Mouse (Mus musculus) left cerebral cortex, adult 8-10 months (tissue): ENCODE measurements around the gene Ube2r2. TPM values are rescaled to one million over a fixed set of nuclear protein-coding genes. Genes with fewer than 3 reads are reported as not detected.

Source experiments
- DNase-seq, 2 experiments: peaks; one replicate each; pipeline ENCODE4 v3.0.0; 2022; ENCODE audit warnings: low spot score in 2 of 2
- total RNA-seq, 4 experiments: library from RNA; stranded (reverse); gene quantifications; 2 replicates each; pipeline ENCODE4 v1.2.4; 2022

Ube2r2 gene
- 100 to 1,000 TPM in 1 of 4 experiments, 10 to 100 TPM in 3; 85.5 to 101 (median 86.4) TPM for total RNA-seq

DNA sequence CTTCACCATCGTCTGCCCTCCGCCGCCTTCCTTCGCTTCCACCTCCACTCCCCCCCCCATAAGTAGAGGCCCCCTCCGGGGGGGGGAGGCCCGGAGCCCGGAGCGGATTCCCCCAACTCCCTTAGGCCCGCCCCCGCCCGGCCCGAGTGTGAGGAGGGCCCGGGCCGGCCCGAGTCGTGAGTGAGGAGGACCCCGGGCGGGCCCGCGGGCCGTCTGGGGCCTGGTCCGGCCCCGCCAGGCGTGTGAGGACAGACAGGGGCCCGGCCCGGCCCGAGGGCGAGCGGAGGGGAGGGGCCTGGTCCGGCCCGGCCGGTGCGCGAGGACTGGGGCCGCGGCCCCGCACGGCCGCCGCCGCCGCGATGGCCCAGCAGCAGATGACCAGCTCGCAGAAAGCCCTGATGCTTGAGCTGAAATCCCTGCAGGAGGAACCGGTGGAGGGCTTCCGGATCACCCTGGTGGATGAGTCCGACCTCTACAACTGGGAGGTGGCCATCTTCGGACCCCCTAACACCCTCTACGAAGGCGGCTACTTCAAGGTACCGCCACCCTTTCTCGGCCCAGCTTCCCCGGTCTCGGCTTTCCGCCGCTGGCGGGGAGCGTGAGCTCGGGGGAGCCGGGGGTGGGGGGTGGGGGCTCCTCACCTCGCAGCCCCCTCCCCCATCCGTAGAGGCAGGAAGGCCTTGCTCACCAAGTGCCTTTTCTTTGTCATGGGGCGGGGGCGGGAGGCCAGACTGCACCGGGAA, at the start of gene Ube2r2:
Ube2r2 (plus strand) TSS at position 33 of the 743 bp plus-strand sequence.
- DNase-seq, result peak; percentile 30 to 47

DNA sequence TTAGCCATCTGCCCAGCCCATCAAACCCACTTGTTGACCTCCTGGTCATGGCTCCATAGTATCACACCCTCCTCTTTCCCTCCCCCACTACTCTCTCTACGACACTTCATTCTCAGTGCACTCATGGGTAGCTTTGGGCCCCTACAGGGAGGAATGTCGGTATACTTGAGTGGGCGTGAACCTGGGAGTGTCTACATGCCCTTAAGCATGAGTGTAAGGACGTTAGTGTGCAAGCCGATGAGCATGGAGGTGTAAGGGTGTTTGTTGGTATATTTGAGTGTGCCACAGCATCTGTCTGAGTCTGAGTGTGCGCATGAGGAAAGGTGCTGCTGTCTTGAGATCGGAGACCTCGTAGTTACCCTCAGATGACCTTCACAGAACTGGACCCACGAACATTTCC, 48.6 kb upstream of the Ube2r2 start:
- no peak for DNase-seq

DNA sequence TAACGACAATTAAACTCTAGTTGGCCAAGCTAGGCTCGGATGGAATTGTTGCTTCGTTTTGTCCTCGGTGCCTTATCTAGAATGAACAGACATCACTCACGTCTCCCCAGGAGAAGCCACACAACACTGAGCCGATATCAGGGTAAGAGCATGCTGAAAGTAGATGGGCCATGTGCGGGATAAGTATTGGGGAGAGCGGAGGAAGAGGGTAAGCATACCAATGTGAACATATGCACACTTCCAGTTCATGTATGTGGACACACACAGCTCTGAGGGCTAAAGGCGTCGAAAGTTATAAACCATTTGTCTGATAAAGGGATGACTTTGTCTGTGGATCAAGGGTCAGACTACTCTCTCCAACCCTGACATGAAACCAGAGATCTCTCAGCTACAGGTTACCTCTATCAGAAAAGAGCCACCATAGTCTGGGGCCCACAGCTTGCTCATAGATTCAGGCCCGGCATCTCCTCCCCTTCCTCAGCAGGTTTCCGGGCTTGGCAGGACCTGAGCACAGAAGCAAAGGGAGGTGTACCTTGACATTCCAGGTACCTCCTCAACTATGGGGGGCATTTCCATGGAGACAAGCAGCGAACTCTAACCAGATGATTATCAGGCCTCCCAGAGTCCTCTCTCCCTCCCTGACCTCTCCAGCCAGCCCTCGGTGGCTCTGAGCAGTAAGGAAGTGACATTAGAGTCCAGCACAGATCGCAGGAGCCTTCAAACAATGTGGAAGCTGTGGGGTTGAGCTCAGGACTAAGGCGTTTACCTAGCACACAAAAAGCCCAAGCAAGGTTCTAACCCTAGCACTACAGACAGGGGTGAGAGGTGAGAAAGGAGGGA, 47.9 kb upstream of the Ube2r2 start:
- DNase-seq, result no peak

DNA sequence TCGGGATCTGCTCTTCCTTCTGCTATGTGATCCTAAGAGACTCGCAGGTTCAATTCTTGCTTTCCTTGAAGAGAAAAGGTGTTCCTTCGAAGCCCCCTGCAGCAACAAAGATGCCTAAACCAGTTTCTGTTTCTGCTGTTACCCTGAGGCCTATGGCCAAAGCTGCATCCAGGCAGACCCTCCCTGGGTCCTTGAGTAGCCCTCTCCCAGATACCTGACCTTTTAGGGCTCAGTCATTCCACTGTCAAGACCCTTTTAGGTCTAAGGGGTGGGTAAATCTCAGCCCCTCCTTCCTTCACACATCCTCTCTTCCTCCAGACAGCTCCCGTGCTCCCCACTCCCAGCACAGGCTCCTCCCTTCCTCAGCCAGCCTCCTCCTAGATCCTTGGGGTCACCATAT, 46.4 kb upstream of the Ube2r2 start:
- DNase-seq, result no peak

DNA sequence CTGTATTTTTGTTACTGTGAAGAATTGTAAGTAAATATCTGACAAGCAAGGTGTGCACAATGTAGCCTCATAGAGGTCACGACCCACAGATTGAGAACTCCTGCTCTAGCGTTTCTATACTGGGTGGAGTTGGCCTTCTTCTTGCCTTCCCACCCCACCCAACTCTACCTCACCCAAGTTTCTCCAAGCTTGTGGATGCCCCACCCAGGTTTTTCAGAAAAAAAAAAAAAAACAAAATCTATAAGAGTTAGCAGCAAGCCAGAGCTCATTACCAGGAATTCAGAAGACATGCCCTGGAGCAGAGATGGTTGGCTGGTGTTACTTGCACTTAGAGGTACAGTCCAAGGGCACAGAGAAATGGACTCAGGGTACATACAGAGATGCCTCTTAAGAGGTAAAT, 45.8 kb upstream of the Ube2r2 start:
- DNase-seq, result no peak

DNA sequence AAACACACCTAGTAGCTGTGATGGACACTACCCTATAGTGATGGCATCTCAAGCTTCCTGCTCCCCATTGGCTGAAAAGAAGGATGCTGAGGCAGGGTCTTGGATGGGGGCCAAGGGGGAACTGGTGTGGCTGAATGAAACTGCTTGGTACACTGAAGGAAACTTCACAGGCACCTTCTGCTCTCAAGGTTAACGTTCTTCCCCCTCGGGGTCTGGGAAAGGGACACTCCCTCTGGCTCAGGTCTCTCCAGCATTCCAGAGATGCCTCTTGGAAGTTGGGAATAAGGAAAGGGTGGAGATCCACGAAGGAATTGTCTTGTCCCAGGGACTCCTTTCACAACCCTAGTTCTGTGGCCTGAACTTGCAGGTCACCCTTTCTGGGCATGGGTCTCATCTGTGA, 44.2 kb upstream of the Ube2r2 start:
- DNase-seq, result no peak

DNA sequence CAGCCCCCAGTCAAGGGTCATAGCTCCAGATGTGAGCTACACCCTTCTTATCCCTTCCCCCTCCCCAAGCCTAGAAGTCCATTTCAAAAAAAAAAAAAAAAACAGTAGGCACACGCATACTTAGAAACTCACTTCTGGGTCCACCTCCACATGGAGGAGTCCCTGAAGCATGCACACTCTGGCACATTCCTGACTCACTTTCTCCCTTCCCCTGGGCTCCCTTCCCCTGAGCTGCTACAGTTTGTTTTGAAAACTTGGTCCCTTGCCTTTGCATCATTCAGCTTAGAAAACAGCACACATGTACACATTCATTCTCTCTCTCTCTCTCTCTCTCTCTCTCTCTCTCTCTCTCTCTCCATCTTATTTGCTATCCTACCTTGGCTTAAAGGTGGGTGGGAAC, 42.6 kb upstream of the Ube2r2 start:
- DNase-seq, result no peak

DNA sequence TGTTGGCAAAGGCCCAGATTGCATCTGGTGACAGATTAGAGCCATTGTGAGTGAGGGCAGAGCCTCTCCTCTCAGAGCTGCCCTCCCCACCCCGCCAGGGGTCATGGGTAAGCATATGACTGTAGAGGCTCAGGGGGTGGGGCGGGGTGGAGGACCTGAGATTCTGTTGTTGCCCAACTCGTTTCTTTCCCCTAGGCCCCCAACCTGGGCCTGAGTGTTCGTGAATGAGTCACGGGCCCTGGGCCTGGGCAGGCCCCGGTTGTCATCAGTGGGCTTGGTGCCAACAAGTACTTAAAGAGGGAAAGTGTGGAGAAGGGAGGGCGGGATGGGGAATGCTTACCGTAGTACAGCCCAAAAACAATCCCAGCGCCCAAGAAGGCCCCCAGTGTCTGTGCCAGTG, 41.2 kb upstream of the Ube2r2 start:
- DNase-seq, result no peak

DNA sequence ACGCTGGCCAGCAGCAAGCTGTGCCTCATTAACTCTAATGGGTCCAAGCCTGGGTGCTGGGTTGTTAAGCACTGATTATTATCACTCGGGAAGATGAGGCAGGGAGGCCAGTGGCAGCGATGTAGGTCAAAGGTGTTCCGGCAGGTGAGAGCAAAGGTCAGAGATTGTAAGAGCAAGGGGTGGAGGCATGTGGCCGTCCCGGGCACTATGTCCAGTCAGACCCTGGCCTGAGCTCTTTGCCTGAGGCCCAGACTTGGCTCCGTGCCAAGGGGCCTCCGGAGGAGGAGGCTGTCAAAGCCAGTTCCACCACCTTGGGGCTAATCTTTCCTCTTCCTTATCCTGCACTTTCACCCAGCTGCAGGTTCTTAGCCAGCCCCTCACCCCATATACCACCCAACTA, 39.4 kb upstream of the Ube2r2 start:
- no peak for DNase-seq

DNA sequence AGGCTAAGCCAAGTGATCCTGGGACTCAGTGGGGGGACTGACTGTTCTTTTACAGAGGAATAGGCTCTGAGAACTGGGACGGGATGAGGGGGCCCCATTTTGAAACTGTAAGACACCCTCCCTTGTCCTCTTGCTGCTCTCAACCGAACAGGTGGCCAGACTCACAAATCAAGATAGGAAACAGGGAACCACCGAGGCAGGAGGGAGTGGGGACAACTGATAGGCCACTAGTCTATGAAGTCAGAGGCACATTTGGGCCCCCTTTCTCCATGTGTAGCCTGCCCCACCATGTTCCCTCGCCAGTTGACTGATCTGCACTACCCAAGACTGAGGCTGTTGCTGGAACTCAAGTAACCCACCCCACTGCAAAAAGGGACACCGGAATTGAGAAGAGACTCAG, 38.7 kb upstream of the Ube2r2 start:
- DNase-seq, result no peak

DNA sequence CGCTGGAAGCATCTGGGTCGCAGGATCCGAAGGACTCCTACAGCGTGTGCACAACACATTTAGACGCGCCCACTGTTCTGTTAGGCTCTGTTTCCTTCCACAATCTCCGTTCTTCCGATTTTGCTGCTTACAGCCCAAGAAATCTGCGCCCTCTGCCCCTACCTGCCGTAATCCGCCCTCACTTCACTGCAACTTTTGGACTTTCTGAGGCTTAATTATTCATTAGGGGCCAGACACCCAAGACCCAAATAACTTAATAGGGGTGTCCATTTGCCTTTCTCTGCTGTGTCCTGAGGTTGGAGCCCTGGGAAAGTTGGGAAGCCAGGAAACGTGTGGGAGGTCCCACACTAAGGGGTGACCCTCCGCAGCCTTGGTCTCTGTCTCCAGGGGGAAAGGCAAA, 38.2 kb upstream of the Ube2r2 start:
- no peak for DNase-seq

DNA sequence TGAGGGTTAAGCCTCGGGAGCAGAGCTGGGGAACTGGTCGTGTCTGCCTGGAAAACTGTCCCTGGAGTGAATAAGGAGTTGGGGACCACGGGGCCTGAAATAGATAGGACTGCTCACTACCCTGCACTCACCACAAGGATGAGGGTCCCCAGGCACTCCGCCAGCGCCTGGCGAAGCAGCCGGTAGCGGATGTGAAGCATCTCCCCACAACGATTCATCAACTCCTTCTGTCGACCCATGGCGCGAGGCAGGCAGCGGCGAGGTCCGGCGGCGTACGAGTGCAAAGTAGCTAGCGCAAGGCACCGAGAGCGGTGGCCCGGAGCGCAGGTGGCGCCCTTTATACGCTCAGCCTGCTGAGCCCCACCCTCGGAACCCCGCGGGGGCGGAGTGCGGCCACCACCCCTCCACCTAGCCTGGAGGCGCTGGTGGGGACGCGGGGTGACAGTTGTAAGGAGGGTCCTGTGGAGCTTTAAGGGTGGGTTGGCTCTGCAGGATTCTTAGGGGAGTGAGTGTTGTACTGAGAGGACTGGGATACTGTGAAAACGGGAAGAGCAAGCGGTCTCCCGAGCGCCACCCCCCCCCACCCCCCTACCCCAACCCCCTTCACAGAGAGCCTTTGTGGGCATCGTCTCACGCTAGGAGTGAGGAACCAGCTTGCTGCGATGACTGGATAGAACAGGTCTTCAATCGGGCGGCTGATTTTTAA, 37.5 kb upstream of the Ube2r2 start, which contains the start of gene Aqp3:
Aqp3 (minus strand) TSS at position 313 of the 706 bp plus-strand sequence.
- no peak for DNase-seq

DNA sequence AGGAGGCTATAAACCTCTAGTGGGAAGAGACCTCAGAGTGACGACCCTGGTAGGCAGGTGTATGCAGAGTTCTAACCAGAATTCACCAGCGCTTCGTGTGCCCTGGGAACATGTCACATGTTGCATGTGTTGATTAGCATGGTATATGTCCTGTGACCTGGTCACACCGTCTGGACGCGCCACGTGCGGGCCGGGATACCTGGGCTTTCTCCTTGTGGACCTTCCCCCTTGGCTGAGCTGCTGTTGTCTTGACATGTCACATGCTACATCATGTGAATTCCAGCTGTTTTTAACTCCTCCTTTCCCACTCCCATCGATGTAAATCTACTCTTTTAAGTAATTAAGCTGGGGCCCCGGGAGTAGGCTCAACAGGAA, 37.0 kb upstream of the Ube2r2 start:
- no peak for DNase-seq

DNA sequence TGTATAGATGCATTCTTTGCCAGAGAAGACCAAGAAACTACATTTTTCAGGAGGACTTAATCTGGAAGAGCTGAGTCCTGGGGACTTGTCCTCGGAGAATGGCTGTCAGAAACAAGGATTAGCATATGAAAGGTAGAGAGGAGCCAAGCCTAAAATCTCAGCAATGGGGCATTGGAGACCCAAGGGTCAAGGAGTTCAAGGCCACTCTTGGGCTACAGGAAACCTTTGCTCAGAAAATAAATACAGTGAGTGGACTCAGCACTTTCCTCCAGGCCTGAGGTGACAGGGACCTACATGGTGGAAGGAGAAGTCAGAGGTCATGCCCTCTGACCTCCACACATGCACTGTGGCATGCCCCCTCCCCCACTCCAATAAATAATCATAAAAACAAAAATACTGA, 34.6 kb upstream of the Ube2r2 start:
- DNase-seq, result no peak

DNA sequence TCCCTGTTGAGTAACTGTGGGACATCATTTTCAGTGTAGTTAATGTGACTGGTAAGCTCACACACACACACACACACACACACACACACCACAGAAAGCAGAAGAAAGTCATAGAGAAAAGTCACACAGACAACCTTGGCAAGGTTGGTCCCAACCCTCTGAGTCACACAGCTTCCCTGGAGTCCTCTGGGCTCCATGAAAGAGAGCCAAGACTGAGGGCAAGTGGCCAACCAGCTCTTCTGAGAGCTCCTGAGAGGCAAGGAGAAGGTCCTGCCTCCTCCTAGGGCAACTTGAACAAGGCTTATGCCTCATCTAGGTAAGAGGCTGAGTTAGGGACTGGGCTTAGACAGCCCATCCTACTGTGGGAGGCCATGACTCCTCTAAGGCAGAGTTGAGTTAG, 32.6 kb upstream of the Ube2r2 start:
- no peak for DNase-seq

DNA sequence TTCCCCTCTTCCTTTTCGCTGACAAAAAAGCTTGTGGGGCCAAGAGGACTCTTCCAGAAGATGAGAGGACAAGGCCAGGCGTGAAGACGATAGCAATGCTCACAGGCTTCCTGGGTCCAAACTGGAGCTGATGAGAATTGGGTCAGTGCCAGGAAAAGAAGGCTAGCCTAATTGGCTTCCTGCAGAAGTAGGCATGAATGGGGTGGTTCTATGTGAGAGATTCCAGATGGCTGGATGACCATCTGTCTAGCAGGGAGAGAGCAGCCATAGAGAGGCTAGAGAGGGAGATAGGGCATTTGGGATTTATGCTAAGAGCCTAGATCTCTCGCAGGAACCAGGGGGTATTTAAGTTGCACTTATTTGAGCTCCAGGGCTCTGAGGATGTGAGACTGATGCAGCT, 28.1 kb upstream of the Ube2r2 start:
- no peak for DNase-seq

DNA sequence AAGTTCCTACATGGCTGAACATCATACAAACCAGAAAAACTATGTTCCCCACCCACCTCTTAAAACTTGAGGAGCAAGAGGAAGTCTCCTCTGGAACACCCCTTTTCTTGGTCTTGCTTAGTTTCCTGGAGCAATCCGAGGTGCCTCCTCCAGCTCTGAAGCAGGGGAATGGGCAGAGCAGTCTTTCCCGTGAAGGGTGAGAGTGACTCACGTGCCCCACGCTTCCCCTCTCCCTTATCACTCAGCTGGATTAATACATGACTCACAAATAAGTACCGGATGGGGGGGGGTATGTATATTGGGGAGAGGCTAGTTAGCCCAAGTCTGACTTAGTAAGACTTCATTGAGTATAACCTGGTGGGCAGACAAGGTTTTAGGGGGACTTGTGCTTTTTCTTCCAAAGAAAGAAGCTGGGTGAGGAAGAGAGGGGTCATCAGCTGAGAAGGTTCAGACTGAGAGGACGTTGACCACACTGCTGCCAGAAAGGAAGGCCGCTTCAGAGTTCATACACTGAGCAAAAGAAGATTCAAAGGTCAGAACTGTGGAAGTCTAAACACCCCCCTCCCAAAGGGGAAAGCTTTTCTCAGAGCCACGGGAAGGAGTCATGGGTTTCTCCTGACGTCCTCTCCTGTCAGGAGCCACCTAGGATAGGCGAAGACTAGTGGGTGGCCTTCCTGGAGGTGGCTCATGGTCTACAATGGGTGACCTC, 26.7 kb upstream of the Ube2r2 start:
- no peak for DNase-seq

DNA sequence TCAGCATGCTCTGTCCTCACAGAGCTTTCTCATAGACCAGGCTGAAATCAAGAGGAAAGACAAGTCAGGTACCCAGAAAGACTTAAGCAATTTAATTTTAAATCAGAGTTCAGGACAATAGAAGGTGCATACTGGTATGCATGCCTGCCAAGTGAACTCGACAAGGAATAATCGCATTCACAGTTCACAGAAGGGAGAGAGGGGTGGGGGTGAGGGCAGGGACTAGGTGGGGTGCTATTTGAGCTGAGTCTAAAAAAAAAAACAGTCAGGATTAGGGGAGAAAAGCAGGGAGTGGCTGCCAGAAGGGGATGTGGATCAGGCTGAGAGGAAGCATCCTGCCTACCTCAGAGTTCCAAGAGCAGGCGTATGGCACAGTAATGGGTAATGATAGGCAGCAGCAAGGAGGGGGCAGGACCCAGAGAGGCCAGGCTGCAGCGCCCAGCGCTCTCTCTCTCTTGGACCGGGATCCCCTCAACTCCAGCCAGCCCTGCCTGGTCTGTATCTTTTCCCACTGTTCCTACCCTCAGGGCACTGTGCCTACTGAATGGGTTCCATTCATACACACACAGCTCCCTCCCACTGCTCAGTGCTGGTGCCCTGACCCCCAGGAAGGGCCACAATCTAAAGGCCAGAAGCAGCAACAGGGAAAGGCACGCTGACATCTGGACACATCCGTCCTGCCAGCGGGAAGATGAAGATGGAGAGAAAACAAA, 21.0 kb upstream of the Ube2r2 start:
- DNase-seq, result no peak

DNA sequence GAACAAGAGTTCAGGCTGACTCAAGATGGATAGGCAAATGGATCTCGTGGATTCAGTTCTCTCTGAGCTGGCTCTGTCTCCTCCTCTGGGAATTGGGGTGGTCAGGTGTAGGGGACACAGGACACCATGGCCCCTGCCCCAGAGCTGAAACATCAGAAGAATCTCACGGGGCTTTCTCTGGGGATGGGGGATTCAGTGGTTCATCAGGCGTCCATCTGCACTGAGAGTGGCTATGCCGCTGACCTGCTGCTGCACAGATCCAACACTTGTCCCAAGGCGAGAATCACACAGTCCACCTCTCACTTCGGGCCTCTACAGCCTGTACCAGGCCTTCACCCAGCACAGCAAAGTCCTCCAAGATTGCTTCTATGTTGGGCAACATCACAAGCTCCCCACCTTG, 20.5 kb upstream of the Ube2r2 start:
- DNase-seq, result no peak

DNA sequence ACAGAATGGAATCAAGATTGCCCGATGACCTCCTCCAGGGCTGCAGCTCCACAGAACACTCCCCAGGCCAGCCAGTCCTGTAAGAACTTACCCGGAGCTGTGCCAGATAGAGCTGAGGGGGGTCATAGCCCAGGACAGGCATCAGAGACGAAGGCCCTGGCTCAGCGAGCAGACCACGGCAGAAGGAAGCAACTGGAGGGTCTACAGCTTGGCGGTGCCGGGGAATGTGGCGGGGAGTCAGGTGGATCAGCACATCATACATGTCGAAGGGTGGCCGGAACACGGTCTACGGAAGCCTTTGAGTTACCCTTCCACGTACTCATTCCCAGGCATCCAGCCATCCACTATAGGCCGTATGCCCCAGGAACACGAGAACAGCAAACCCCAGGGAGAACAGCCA, 19.8 kb upstream of the Ube2r2 start:
- no peak for DNase-seq

DNA sequence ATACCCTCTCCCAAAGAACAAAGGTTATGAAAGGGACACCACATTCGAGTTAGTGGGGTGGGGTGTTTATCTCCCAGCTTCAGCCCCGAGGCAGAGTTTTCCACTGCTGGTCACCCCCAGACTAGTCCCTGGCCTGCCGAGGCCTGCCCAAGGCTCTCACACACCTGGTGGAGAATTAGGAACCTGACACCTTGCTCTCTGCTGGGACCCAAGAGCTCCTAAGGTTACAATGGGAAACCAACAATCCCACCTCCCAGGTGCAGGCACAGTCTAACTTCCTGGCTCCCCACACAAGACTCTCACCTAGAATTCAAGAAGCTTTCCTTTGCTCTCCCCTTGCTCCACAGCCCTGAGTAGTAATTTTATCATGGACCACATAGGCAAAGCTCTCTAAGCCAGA, 18.7 kb upstream of the Ube2r2 start:
- no peak for DNase-seq
